8 mouse cellular contexts compared by ENCODE assay signal in the genomic region with DNA sequence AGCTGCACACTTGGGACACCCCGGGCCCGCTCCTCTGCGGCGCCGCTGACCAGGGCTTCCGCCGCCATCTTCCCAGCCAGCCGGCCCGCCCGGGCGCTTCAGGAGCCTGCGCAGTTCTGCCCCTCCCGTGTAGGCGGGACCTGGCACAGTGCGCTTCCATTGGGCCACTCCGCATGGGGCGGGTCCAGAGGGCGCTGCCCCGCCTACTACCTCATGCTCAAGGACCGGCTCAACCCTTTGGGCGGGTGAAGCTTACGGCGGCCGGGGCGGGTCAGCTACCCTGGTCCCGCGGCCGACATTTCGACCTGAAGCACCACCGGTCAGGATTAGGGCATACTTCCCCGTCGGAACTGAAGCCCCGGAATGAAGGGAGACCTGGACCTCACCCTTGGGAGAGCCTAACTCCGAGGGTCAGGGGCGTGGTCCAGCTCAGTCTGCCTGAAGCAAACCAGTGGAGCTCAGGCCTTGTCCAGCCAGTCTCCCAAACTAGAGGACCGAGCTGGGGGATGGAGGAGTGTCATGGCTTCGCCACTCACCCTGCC. TPM values are rescaled to one million over a fixed set of nuclear protein-coding genes. Genes with fewer than 3 reads are reported as not detected.
A peak's percentile ranks its signal among the peaks of the same experiment; 100 is the strongest.
DNase-seq lines count a peak whose midpoint lies in the region; ATAC-seq lines count a peak whose summit lies in the region.

A gene (minus strand): TSS at position 122 of the 542 bp plus-strand sequence.

- peak; percentile 99 for ATAC-seq in hindbrain, embryonic 11.5 days (ENCODE audit: low FRiP score)

- no peaks in the 10 kb centered on the region for H3K9me3 ChIP-seq in hindbrain, embryonic 11.5 days (ENCODE audit: control insufficient read depth, low read length)

- H3K36me3 ChIP-seq in hindbrain, embryonic 11.5 days (ENCODE audit: control insufficient read depth, insufficient read depth, low read length): no peaks in the 10 kb centered on the region

- H3K4me3 ChIP-seq in hindbrain, embryonic 11.5 days (ENCODE audit: low read depth, low read length): peak within 1 kb of the TSS; percentile 99

- no peaks in the 10 kb centered on the region; the same call in 1 of the 2 replicates for H3K4me1 ChIP-seq in hindbrain, embryonic 11.5 days (replicated peaks; ENCODE audit: control insufficient read depth, insufficient read depth, low read length)

- WGBS in hindbrain, embryonic 11.5 days: under 1% methylated on average over 36 of the region's 37 CpGs

- no peaks in the 10 kb centered on the region for H3K27me3 ChIP-seq in hindbrain, embryonic 11.5 days (ENCODE audit: control insufficient read depth, insufficient read depth, low read length)

- peak within 1 kb of the TSS; percentile 85 for H3K9ac ChIP-seq in hindbrain, embryonic 11.5 days (ENCODE audit: low read depth, low read length)

- H3K27ac ChIP-seq in hindbrain, embryonic 11.5 days (ENCODE audit: low read depth, low read length): peak within 1 kb of the TSS; percentile 30; the same call in 1 of the 2 replicates

- peak within 1 kb of the TSS; percentile 73 for H3K4me2 ChIP-seq in hindbrain, embryonic 11.5 days (replicated peaks; ENCODE audit: low read depth, low read length)

- peak; percentile 98 for DNase-seq in Muller cell, postnatal 12 days (ENCODE audit: inconsistent ontology term)
- DNase-seq in cerebellum, adult 9-11 months: peak; percentile 99
- peak; percentile 94 to 98 for DNase-seq in frontal cortex, adult 2 months (ENCODE audit: extremely low spot score in 1 of 2, low spot score in 1 of 2)
- peak; percentile 97 for DNase-seq in hindbrain, embryonic 11.5 days (ENCODE audit: low spot score)
- peak; percentile 95 to 98 for DNase-seq in layer of hippocampus, postnatal 10 days (ENCODE audit: low spot score in 2 of 2)
- peak; percentile 100 for DNase-seq in lung, postnatal 10 days
- DNase-seq in ovary, postnatal 36 days (ENCODE audit: low spot score): peak; percentile 98
- peak; percentile 96 for DNase-seq in thymus, postnatal 25 days

RNA-seq across cellular contexts. Expression of the gene that starts here (rescaled TPM):
- polyA plus RNA-seq in frontal cortex, adult 2 months (2012; rRNA removed): 212 and 221 TPM in 2 replicates
- polyA plus RNA-seq in hindbrain, embryonic 11.5 days (2014; fragmentation: Nextera tagmentation; extraction: Ambion mirVana): 57.4 and 66.4 TPM in 2 replicates
- 100 to 1,000 TPM; 215 to 259 TPM for total RNA-seq in layer of hippocampus, postnatal 10 days (2021)

Comparison
In these comparisons a context has a peak if more than half of its experiments do, and no peak if none do; other contexts are left out.
1. Peak in every context shown above with its lines: DNase-seq, ATAC-seq, H3K4me3 ChIP-seq and H3K27ac ChIP-seq.